Mouse (Mus musculus) G1E (cell line): ENCODE results near the gene Tarbp1. TPM values are rescaled to one million over a fixed set of nuclear protein-coding genes. Genes with fewer than 3 reads are reported as not detected.
A peak's percentile ranks its signal among the peaks of the same experiment; 100 is the strongest.
"Not testable (repeated sequence)": the region's sequence is repeated elsewhere in the genome, so short reads cannot be mapped to it uniquely, and the experiment has no call there.

Source experiments
- ATAC-seq: 2 replicates; pipeline ENCODE4 v1.8.0; 2016; ENCODE audit warnings: mild to moderate bottlenecking; ENCODE audit not compliant: insufficient number of reproducible peaks, poor library complexity, low FRiP score, severe bottlenecking; ENCODE audit errors: extremely low read depth
- DNase-seq: peaks from one replicate; pipeline ENCODE4 v3.0.0; 2012; ENCODE audit warnings: low spot score
- H3K27me3 ChIP-seq: 2 replicates; pipeline ENCODE4 v1.6.1; 2012; ENCODE audit warnings: mild to moderate bottlenecking, low read length, inconsistent platforms; ENCODE audit not compliant: insufficient read depth
- H3K36me3 ChIP-seq: replicated peaks from 2 replicates; pipeline ENCODE3; 2012; ENCODE audit warnings: mild to moderate bottlenecking, inconsistent platforms
- H3K4me1 ChIP-seq: 2 replicates; pipeline ENCODE4 v1.6.1; 2012; ENCODE audit warnings: low read depth, low read length, inconsistent platforms, mixed read lengths; ENCODE audit not compliant: insufficient read depth
- H3K4me3 ChIP-seq: 2 replicates; pipeline ENCODE4 v1.5.1; 2012; ENCODE audit warnings: low read depth, mild to moderate bottlenecking, inconsistent platforms, low read length, moderate library complexity, mixed read lengths
- H3K9me3 ChIP-seq: replicated peaks from 2 replicates; pipeline ENCODE4 v1.6.1; 2012; ENCODE audit warnings: inconsistent platforms
- CTCF ChIP-seq: IDR thresholded peaks from 2 replicates; pipeline ENCODE4 v1.5.1; 2012; ENCODE audit warnings: low read depth, low read length, inconsistent platforms, mixed read lengths
- GATA1 ChIP-seq: IDR thresholded peaks from 2 replicates; pipeline ENCODE4 v1.6.1; 2012; ENCODE audit warnings: borderline replicate concordance, low read length, inconsistent platforms, mixed read lengths
- GATA2 ChIP-seq: IDR thresholded peaks from 2 replicates; pipeline ENCODE4 v1.6.1; 2012; ENCODE audit warnings: low read depth, low read length, inconsistent platforms, borderline replicate concordance
- POLR2AphosphoS5 ChIP-seq: IDR thresholded peaks from 2 replicates; pipeline ENCODE4 v1.6.1; 2012; ENCODE audit warnings: low read depth, low read length, inconsistent platforms; ENCODE audit not compliant: insufficient replicate concordance
- TAL1 ChIP-seq: conservative IDR thresholded peaks from 2 replicates; pipeline ENCODE4 v1.6.1; 2012; ENCODE audit warnings: low read depth, low read length, inconsistent platforms, mixed read lengths
- polyA plus RNA-seq: library from polyadenylated mRNA; stranded (reverse); fragments of >175 nt; gene quantifications from 2 replicates; pipeline ENCODE4 v1.2.3, GENCODE M21; 2012
- total RNA-seq, 2 experiments: library from RNA; stranded (forward) in 1 of 2; stranded (reverse) in 1 of 2; fragments of 200-1000 nt in 1 of 2; fragments of >200 nt in 1 of 2; fragmentation: Nextera tagmentation in 1 of 2; gene quantifications; 2 replicates each; pipeline ENCODE4 v1.2.3; 2014 to 2017

The Tarbp1 gene
- total and polyA plus RNA-seq, 3 experiments, result 1.4 to 1.8 (median 1.7) TPM

DNA sequence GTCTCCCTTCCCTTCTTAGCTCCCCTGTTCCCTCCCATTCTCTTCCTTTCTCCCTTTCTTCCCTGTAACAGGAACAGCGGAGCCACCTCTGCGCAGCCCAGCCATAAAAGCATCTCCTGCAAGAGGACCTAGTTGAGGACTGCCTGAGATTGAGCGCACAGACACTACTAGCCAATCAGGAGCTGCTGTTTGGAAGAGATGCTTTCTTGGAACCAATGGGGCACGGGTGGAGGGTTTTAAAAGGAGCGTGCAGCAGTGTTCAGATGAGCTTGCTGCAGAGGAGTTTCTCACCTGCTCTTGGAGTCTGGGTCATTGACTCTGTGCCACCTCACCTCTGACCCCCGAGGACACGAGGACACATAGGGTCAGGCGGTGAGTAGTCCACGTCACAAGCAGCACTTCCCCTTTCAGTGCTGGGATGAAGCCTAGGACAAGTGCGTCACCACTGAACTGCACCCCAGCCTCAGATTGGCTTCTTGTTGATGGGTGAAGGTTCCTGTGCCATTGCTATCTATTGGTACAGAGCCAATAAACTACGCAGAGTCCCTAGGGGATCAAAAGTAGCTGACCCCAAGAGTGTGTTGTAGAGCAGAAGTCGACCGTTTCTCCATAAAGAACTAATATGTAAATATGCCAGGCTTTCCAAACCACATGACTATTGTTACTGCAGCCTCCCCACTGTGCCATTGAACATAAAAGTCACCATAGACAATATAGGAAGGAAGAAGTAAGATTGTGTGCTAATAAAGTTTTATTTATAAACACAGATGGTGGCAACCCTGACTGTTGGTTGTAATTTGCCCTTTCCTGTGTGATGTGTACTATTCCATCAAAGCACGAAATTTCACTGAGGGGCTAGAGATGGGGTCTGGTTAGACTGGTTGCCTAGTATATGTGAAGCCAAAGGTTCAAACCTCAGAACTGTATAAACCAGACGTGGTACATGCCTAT lies 19.6 kb upstream of the Tarbp1 start:
- Histone ChIP-seq H3K4me3 (no peak overlapping the region), H3K36me3 (no peaks in the 10 kb centered on the region), H3K27me3 (peaks cover 8% of the 10 kb centered on the region), H3K9me3 (no peaks in the 10 kb centered on the region), H3K4me1 (peaks cover 20% of the 10 kb centered on the region)
- ATAC-seq (no peak), DNase-seq (no peak)
- TF ChIP-seq GATA2 (no peak), TAL1 (no peak)

DNA sequence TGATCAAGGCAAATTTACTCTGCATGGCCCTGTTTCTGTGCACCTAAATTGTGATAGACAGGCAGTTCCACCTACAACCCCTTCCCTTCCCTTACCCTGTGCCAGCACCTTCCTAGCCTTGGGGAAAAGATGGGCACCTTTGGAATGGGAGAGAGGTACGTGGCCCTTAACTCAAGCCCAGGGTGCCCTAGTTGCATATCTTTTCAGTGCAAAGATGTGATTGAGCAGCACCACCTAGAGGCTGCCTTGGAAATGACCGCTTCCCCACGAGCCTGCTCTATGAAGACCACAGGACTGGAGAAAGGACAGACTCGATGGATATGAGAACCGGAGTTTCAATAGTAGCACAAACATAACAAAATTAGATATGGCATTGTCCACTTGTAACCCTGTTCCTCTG lies 8.1 kb upstream of the Tarbp1 start:
- no peaks in the 10 kb centered on the region for H3K36me3 ChIP-seq
- ATAC-seq, result peak; percentile 69
- H3K4me1 ChIP-seq, result peaks cover 5% of the 10 kb centered on the region; the same call in 1 of the 2 replicates
- peak; percentile 57 for DNase-seq
- H3K27me3 ChIP-seq, result no peaks in the 10 kb centered on the region
- H3K9me3 ChIP-seq, result no peaks in the 10 kb centered on the region
- TF ChIP-seq CTCF (peak; percentile 71), GATA2 (no peak)
- H3K4me3 ChIP-seq, result no peak overlapping the region

DNA sequence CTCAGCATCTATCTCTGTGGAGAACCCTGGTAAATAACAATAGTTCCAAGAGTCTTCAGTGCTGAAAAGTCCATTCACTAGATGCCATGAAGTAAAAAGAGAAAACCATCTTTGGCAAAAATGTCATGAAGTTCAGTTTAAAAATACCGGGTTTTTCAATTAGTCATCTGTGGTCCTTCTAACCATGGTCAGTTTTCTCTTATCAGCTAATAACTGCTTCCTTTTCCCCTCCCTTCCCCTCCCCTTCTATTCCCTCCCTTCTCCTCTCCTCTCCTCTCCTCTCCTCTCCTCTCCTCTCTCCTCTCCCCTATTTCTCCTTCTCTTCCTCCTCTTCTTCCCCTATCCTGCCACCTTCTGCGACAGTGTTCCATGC lies 7.5 kb upstream of the Tarbp1 start:
- no peak overlapping the region for H3K4me3 ChIP-seq
- TF ChIP-seq POLR2AphosphoS5, result no peak
- no peak for TF ChIP-seq TAL1
- no peak for TF ChIP-seq GATA1
- no peak for TF ChIP-seq CTCF

DNA sequence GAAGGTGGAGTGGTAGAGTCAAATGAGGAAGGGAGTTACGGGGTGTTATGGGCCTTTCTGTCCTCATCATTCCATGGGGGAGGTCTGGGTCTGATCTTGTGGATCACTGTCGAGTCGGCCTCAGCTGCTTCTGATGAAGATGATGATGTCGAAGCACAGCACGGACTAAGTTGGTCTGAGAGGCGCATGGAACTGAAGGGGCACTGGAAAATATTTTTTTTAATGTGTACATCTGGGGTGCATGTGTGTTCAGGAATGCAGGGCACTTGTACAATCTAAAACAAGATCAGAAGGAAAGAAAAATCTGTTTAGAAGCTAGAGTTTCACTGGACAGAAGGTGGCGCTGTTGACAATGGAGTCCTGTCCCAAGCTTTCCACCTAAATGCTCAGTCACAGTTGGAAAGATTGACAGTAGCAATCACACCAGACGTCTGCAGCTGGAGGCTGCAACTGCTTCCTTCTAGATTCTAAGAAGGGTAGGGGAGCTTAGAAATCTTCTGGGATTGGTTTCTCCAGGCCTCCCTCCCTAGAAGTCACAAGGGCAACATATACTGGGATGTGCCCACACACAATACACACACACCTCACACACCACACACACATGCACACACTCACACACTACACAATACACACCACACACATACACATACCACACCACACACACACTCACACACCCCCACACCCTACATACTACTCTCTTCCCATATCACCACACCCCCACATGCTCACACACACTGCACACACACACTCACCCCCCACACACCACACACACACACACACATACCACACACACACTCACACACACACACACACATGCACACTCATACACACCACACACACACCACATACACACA lies 6.9 kb upstream of the Tarbp1 start:
- H3K36me3 ChIP-seq, result no peaks in the 10 kb centered on the region
- H3K9me3 ChIP-seq, result no peaks in the 10 kb centered on the region
- ATAC-seq (no peak), DNase-seq (no peak)
- peaks cover 4% of the 10 kb centered on the region for H3K27me3 ChIP-seq
- peaks cover 5% of the 10 kb centered on the region; the same call in 1 of the 2 replicates for H3K4me1 ChIP-seq
- no peak for TF ChIP-seq CTCF
- no peak for TF ChIP-seq TAL1
- TF ChIP-seq GATA1, result no peak
- no peak for TF ChIP-seq GATA2
- no peak for TF ChIP-seq POLR2AphosphoS5
- no peak overlapping the region for H3K4me3 ChIP-seq

More for the DNA sequence above, 7.5 kb upstream of the Tarbp1 start:
- H3K27me3 ChIP-seq, result peaks cover under 1% of the 10 kb centered on the region; the same call in 1 of the 2 replicates
- no peaks in the 10 kb centered on the region for H3K9me3 ChIP-seq
- H3K4me1 ChIP-seq, result peaks cover 5% of the 10 kb centered on the region; the same call in 1 of the 2 replicates
- no peak for DNase-seq
- no peak for ATAC-seq
- H3K36me3 ChIP-seq, result no peaks in the 10 kb centered on the region

DNA sequence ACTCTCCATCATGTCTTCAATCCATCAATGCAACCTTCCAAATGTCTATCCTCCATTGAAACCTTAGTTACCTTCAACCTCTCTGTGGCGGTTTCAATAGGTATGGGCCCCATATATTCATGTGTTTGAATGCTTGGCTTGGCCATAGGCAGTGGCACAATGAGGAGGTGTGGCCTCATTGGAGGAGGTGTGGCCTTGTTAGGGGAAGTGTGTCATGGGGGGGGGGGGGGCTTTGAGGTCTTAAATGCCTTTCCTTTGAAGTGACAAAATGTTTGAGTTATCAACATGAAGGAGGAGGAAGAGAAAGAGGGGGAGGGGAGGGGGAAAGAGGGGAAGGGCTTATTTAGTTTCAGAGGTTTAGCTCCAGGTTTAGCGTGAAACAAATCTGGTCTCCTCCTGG lies 5.5 kb upstream of the Tarbp1 start:
- Histone ChIP-seq H3K36me3 (no peaks in the 10 kb centered on the region), H3K27me3 (peaks cover 11% of the 10 kb centered on the region), H3K4me1 (peaks cover 5% of the 10 kb centered on the region; the same call in 1 of the 2 replicates), H3K9me3 (no peaks in the 10 kb centered on the region), H3K4me3 (no peak overlapping the region)
- ATAC-seq, result no peak
- TF ChIP-seq CTCF (no peak), GATA2 (no peak), TAL1 (no peak), GATA1 (no peak), POLR2AphosphoS5 (no peak)
- DNase-seq, result no peak

DNA sequence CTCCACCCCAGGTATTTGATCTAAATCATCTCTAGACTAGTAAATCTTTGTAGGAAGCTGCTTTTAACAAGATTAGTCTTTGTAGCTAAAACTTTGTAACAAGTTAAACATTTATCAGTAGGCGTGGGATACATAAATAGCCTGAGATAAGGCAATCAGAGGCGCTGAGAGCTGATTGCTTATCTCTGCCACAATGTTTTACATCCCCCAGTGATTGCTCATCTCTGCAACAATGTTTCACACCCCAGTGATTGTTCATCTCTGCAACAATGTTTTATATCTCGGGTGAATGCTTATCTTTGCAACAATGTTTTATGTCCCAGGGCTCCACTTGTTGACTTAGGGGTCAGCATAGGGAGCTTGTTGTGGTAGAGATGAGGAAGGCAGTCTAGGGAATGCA lies 3.8 kb upstream of the Tarbp1 start:
- DNase-seq (no peak), ATAC-seq (peak; percentile 42; the same call in 1 of the 2 replicates)
- Histone ChIP-seq H3K4me1 (peaks cover 16% of the 10 kb centered on the region), H3K27me3 (peaks cover 11% of the 10 kb centered on the region), H3K4me3 (no peak overlapping the region), H3K9me3 (peaks cover 9% of the 10 kb centered on the region), H3K36me3 (no peaks in the 10 kb centered on the region)
- TF ChIP-seq GATA2 (no peak), TAL1 (no peak), CTCF (no peak), POLR2AphosphoS5 (no peak), GATA1 (no peak)

DNA sequence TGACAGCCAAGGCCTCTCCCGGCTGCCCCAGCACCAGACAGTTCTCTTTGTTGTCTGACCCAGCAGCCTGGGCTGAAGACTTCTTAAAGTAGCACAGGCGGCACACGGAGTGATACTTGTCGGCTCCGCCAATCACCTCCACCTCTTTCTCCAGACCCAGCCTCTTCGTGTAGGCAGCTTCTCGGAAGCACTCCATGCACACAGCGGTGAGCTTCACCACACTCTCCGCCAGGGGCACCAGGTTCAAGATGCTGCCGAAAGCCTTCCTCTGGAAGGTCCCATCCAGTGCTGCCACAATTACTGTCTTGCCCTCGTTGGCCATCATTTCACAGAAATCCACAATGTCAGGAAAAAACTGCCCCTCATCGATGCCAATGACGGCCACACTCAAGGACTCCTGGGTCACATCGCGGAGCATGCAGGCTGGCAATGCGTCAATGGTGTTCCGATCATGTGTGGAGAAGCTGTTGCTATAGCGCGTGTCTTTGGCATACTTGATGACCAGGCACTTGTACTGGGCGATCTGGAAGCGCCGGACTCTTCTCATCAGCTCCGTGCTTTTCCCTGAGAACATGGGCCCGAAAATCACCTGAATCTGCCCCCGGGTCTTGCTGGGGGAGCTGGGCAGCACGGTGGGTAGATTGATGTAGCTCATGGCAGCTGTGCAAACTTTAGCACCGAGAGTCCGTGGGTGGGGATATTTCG lies 1.4 kb upstream of the Tarbp1 start:
- Histone ChIP-seq H3K4me1 (peaks cover 17% of the 10 kb centered on the region), H3K27me3 (peaks cover 11% of the 10 kb centered on the region)
- not testable (repeated sequence) for H3K36me3 ChIP-seq, DNase-seq, ATAC-seq, H3K4me3 ChIP-seq, H3K9me3 ChIP-seq

DNA sequence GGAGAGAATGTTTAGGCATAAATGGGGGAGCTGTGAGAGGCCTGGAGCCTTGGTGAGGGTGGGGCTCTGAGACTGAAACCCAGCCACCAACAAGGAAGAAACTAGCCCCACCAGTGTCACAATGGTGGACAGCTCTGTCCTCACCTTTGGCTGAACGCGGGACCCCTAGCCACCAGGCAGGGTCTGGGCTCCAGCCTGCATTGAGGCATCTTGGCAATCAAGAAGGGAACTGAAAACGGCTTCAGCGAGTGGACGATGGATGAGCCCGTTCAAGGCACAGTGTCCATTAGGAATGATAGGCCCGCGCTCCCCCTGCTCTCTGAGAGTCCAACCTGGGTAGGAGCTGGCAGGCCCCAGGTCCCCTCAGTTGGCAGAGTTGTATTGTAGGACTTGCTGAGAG lies 873 bp upstream of the Tarbp1 start:
- ATAC-seq, result not testable (repeated sequence)

More for the DNA sequence above, 873 bp upstream of the Tarbp1 start:
- not testable (repeated sequence) for H3K9me3 ChIP-seq, H3K36me3 ChIP-seq, DNase-seq, H3K4me3 ChIP-seq
- peaks cover 17% of the 10 kb centered on the region for H3K4me1 ChIP-seq
- peaks cover 11% of the 10 kb centered on the region for H3K27me3 ChIP-seq
